Mouse (Mus musculus) spleen, adult 18-20 months (tissue): ENCODE measurements around the gene Pml.

ENCODE experiments used
- DNase-seq, 2 experiments: peaks; one replicate each; pipeline ENCODE4 v3.0.0; 2022; ENCODE audit warnings: mixed read lengths in 2 of 2

Pml gene

GRCm38 (mm10) chr9:58249592-58250192, at the start of gene Pml:
Gene Pml, minus strand, starts transcription at chr9:58249786.
- DNase-seq, result peak; percentile 59 to 70

- DNase-seq, result no peak
Measured at GRCm38 (mm10) chr9:58297961-58298477, 48.4 kb upstream of the Pml start.

- DNase-seq, result no peak
Measured at GRCm38 (mm10) chr9:58297065-58297464, 47.5 kb upstream of the Pml start.

- no peak for DNase-seq
Measured at GRCm38 (mm10) chr9:58295766-58296361, 46.3 kb upstream of the Pml start.

- DNase-seq, result no peak
Measured at GRCm38 (mm10) chr9:58295345-58295744, 45.8 kb upstream of the Pml start.

- DNase-seq, result no peak
Measured at GRCm38 (mm10) chr9:58294527-58294926, 44.9 kb upstream of the Pml start.

- DNase-seq, result no peak
Measured at GRCm38 (mm10) chr9:58289901-58290300, 40.3 kb upstream of the Pml start.

GRCm38 (mm10) chr9:58289090-58289489, 39.5 kb upstream of the Pml start:
- DNase-seq, result no peak

- DNase-seq, result no peak
Measured at GRCm38 (mm10) chr9:58283431-58283830, 33.8 kb upstream of the Pml start.

- peak in 1 of 2 experiments; percentile 59 for DNase-seq
Measured at GRCm38 (mm10) chr9:58281597-58281996, 32.0 kb upstream of the Pml start.

GRCm38 (mm10) chr9:58280259-58281109, 30.9 kb upstream of the Pml start:
- peak in 1 of 2 experiments; percentile 50 for DNase-seq

- no peak for DNase-seq
Measured at GRCm38 (mm10) chr9:58279780-58280179, 30.2 kb upstream of the Pml start.

GRCm38 (mm10) chr9:58278821-58279723, 29.5 kb upstream of the Pml start:
- no peak for DNase-seq

GRCm38 (mm10) chr9:58278313-58278712, 28.7 kb upstream of the Pml start:
- no peak for DNase-seq

- no peak for DNase-seq
Measured at GRCm38 (mm10) chr9:58276346-58276745, 26.8 kb upstream of the Pml start.

GRCm38 (mm10) chr9:58275797-58276196, 26.2 kb upstream of the Pml start:
- peak in 1 of 2 experiments; percentile 18 for DNase-seq

GRCm38 (mm10) chr9:58275115-58275774, 25.7 kb upstream of the Pml start:
- DNase-seq, result peak in 1 of 2 experiments; percentile 26

GRCm38 (mm10) chr9:58274626-58275025, 25.0 kb upstream of the Pml start:
- no peak for DNase-seq

- no peak for DNase-seq
Measured at GRCm38 (mm10) chr9:58274101-58274604, 24.6 kb upstream of the Pml start.

- no peak for DNase-seq
Measured at GRCm38 (mm10) chr9:58272855-58273254, 23.3 kb upstream of the Pml start.

- DNase-seq, result peak in 1 of 2 experiments; percentile 45
Measured at GRCm38 (mm10) chr9:58272068-58272541, 22.5 kb upstream of the Pml start.
